Mouse (Mus musculus): ENCODE measurements around the gene Pola1.

DNA sequence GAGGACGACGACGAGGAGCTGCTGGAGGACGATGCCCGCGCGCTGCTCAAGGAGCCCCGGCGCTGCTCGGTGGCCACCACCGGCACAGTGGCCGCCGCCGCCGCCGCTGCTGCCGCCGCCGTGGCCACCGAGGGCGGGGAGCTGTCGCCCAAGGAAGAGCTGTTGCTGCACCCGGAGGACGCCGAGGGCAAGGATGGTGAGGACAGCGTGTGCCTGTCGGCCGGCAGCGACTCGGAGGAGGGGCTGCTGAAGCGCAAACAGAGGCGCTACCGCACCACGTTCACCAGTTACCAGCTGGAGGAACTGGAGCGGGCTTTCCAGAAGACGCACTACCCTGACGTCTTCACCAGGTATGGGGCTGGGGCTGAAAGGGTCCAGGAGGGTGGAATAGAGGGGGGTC is 342.9 kb downstream of the Pola1 start:
- TF ChIP-seq GATA1 (IDR thresholded peaks at IDR 0.05; ENCODE audit: borderline replicate concordance, low read length) (no peak), FLI1 (IDR thresholded peaks at IDR 0.05; ENCODE audit: low read length) (no peak)

Data from megakaryocyte, embryonic 14.5 days (primary cell).